Mouse (Mus musculus): ENCODE measurements around the gene Gm10310. TPM values are rescaled to one million over a fixed set of nuclear protein-coding genes. Genes with fewer than 3 reads are reported as not detected.
"Not testable (repeated sequence)": the region's sequence is repeated elsewhere in the genome, so short reads cannot be mapped to it uniquely, and the experiment has no call there.

Gene Gm10310
- not detected in 2 replicates for polyA plus RNA-seq (2015; fragmentation: Nextera tagmentation; extraction: Ambion mirVana)

- H3K9ac ChIP-seq (ENCODE audit: low read length): not testable (repeated sequence)
These were observed at the start of gene Gm10310 for GRCm38 (mm10) chr10:129984962-129985361. Gm10310 (minus strand) TSS chr10:129985062.

GRCm38 (mm10) chr10:130030048-130030447 is 45.2 kb upstream of the Gm10310 start, which contains the start of gene Olfr821:
Olfr821 (plus strand) TSS chr10:130030348.
- H3K9ac ChIP-seq (ENCODE audit: low read length): no peak within 1 kb of the TSS
- no peak for ATAC-seq (ENCODE audit: insufficient read depth, low FRiP score)

More at GRCm38 (mm10) chr10:129984962-129985361, at the start of gene Gm10310:
- H3K4me1 ChIP-seq (ENCODE audit: control insufficient read depth, insufficient read depth, low read length); H3K4me2 ChIP-seq (ENCODE audit: low read depth, low read length); H3K27ac ChIP-seq (ENCODE audit: low read length); H3K4me3 ChIP-seq (replicated peaks; ENCODE audit: low read length); H3K36me3 ChIP-seq (ENCODE audit: control insufficient read depth, insufficient read depth, low read length); H3K9me3 ChIP-seq (replicated peaks; ENCODE audit: control insufficient read depth, low read length); ATAC-seq (ENCODE audit: insufficient read depth, low FRiP score); H3K27me3 ChIP-seq (ENCODE audit: control insufficient read depth, insufficient read depth, low read length): not testable (repeated sequence)
- WGBS: no CpG with 5 or more reads among the region's 1 CpGs

GRCm38 (mm10) chr10:130012321-130012720 is 27.5 kb upstream of the Gm10310 start, which contains the start of gene Olfr820:
Olfr820 (plus strand) TSS chr10:130012621.
- no peaks in the 10 kb centered on the region for H3K27me3 ChIP-seq (ENCODE audit: control insufficient read depth, insufficient read depth, low read length)

More at GRCm38 (mm10) chr10:130030048-130030447, 45.2 kb upstream of the Gm10310 start, which contains the start of gene Olfr821:
- Histone ChIP-seq H3K27me3 (ENCODE audit: control insufficient read depth, insufficient read depth, low read length) (no peaks in the 10 kb centered on the region), H3K9me3 (replicated peaks; ENCODE audit: control insufficient read depth, low read length) (no peaks in the 10 kb centered on the region), H3K4me3 (replicated peaks; ENCODE audit: low read length) (no peak within 1 kb of the TSS), H3K27ac (ENCODE audit: low read length) (no peak within 1 kb of the TSS), H3K4me1 (ENCODE audit: control insufficient read depth, insufficient read depth, low read length) (no peaks in the 10 kb centered on the region), H3K36me3 (ENCODE audit: control insufficient read depth, insufficient read depth, low read length) (no peaks in the 10 kb centered on the region), H3K4me2 (ENCODE audit: low read depth, low read length) (no peak within 1 kb of the TSS)

GRCm38 (mm10) chr10:130005366-130005765 is 20.5 kb upstream of the Gm10310 start:
- not testable (repeated sequence) for ATAC-seq (ENCODE audit: insufficient read depth, low FRiP score); H3K4me2 ChIP-seq (ENCODE audit: low read depth, low read length); H3K9ac ChIP-seq (ENCODE audit: low read length); H3K9me3 ChIP-seq (replicated peaks; ENCODE audit: control insufficient read depth, low read length); H3K4me1 ChIP-seq (ENCODE audit: control insufficient read depth, insufficient read depth, low read length); H3K27ac ChIP-seq (ENCODE audit: low read length); H3K27me3 ChIP-seq (ENCODE audit: control insufficient read depth, insufficient read depth, low read length); H3K36me3 ChIP-seq (ENCODE audit: control insufficient read depth, insufficient read depth, low read length); H3K4me3 ChIP-seq (replicated peaks; ENCODE audit: low read length)
- 79% methylated on average over 4 of the region's 4 CpGs for WGBS

More at GRCm38 (mm10) chr10:130012321-130012720, 27.5 kb upstream of the Gm10310 start, which contains the start of gene Olfr820:
- ATAC-seq (ENCODE audit: insufficient read depth, low FRiP score): no peak
- Histone ChIP-seq H3K36me3 (ENCODE audit: control insufficient read depth, insufficient read depth, low read length) (no peaks in the 10 kb centered on the region), H3K4me2 (ENCODE audit: low read depth, low read length) (no peak within 1 kb of the TSS), H3K9ac (ENCODE audit: low read length) (no peak within 1 kb of the TSS), H3K9me3 (replicated peaks; ENCODE audit: control insufficient read depth, low read length) (no peaks in the 10 kb centered on the region), H3K4me1 (ENCODE audit: control insufficient read depth, insufficient read depth, low read length) (no peaks in the 10 kb centered on the region), H3K4me3 (replicated peaks; ENCODE audit: low read length) (no peak within 1 kb of the TSS), H3K27ac (ENCODE audit: low read length) (no peak within 1 kb of the TSS)

GRCm38 (mm10) chr10:130004104-130004503 is 19.2 kb upstream of the Gm10310 start:
- not testable (repeated sequence) for H3K36me3 ChIP-seq (ENCODE audit: control insufficient read depth, insufficient read depth, low read length)
- WGBS: 87% methylated on average over 4 of the region's 4 CpGs

GRCm38 (mm10) chr10:129981867-129982266 is 3.0 kb downstream of the Gm10310 start:
- WGBS: no CpG with 5 or more reads among the region's 3 CpGs
- H3K9ac ChIP-seq (ENCODE audit: low read length); H3K36me3 ChIP-seq (ENCODE audit: control insufficient read depth, insufficient read depth, low read length); H3K4me1 ChIP-seq (ENCODE audit: control insufficient read depth, insufficient read depth, low read length); H3K9me3 ChIP-seq (replicated peaks; ENCODE audit: control insufficient read depth, low read length); H3K27me3 ChIP-seq (ENCODE audit: control insufficient read depth, insufficient read depth, low read length); H3K4me2 ChIP-seq (ENCODE audit: low read depth, low read length); H3K27ac ChIP-seq (ENCODE audit: low read length); ATAC-seq (ENCODE audit: insufficient read depth, low FRiP score); H3K4me3 ChIP-seq (replicated peaks; ENCODE audit: low read length): not testable (repeated sequence)

More at GRCm38 (mm10) chr10:130004104-130004503, 19.2 kb upstream of the Gm10310 start:
- H3K4me1 ChIP-seq (ENCODE audit: control insufficient read depth, insufficient read depth, low read length); H3K27ac ChIP-seq (ENCODE audit: low read length); H3K4me3 ChIP-seq (replicated peaks; ENCODE audit: low read length); H3K9ac ChIP-seq (ENCODE audit: low read length); ATAC-seq (ENCODE audit: insufficient read depth, low FRiP score); H3K27me3 ChIP-seq (ENCODE audit: control insufficient read depth, insufficient read depth, low read length); H3K4me2 ChIP-seq (ENCODE audit: low read depth, low read length); H3K9me3 ChIP-seq (replicated peaks; ENCODE audit: control insufficient read depth, low read length): not testable (repeated sequence)

- not testable (repeated sequence) for ATAC-seq (ENCODE audit: insufficient read depth, low FRiP score); H3K4me2 ChIP-seq (ENCODE audit: low read depth, low read length)
These were observed 8.8 kb downstream of the Gm10310 start, which contains the start of gene Olfr247 for GRCm38 (mm10) chr10:129976040-129976439. Olfr247 (minus strand) TSS chr10:129976140.

GRCm38 (mm10) chr10:129972994-129973393 is 11.9 kb downstream of the Gm10310 start:
- H3K9ac ChIP-seq (ENCODE audit: low read length); H3K4me2 ChIP-seq (ENCODE audit: low read depth, low read length); H3K27me3 ChIP-seq (ENCODE audit: control insufficient read depth, insufficient read depth, low read length); H3K9me3 ChIP-seq (replicated peaks; ENCODE audit: control insufficient read depth, low read length); H3K27ac ChIP-seq (ENCODE audit: low read length); ATAC-seq (ENCODE audit: insufficient read depth, low FRiP score); H3K36me3 ChIP-seq (ENCODE audit: control insufficient read depth, insufficient read depth, low read length); H3K4me1 ChIP-seq (ENCODE audit: control insufficient read depth, insufficient read depth, low read length); H3K4me3 ChIP-seq (replicated peaks; ENCODE audit: low read length): not testable (repeated sequence)
- no CpG with 5 or more reads among the region's 3 CpGs for WGBS

More at GRCm38 (mm10) chr10:129976040-129976439, 8.8 kb downstream of the Gm10310 start, which contains the start of gene Olfr247:
- no CpG with 5 or more reads among the region's 2 CpGs for WGBS
- not testable (repeated sequence) for H3K27me3 ChIP-seq (ENCODE audit: control insufficient read depth, insufficient read depth, low read length); H3K4me1 ChIP-seq (ENCODE audit: control insufficient read depth, insufficient read depth, low read length); H3K9ac ChIP-seq (ENCODE audit: low read length); H3K4me3 ChIP-seq (replicated peaks; ENCODE audit: low read length); H3K36me3 ChIP-seq (ENCODE audit: control insufficient read depth, insufficient read depth, low read length); H3K9me3 ChIP-seq (replicated peaks; ENCODE audit: control insufficient read depth, low read length); H3K27ac ChIP-seq (ENCODE audit: low read length)

- not testable (repeated sequence) for H3K4me1 ChIP-seq (ENCODE audit: control insufficient read depth, insufficient read depth, low read length); H3K9ac ChIP-seq (ENCODE audit: low read length); ATAC-seq (ENCODE audit: insufficient read depth, low FRiP score); H3K4me3 ChIP-seq (replicated peaks; ENCODE audit: low read length); H3K36me3 ChIP-seq (ENCODE audit: control insufficient read depth, insufficient read depth, low read length); H3K27ac ChIP-seq (ENCODE audit: low read length); H3K9me3 ChIP-seq (replicated peaks; ENCODE audit: control insufficient read depth, low read length); H3K27me3 ChIP-seq (ENCODE audit: control insufficient read depth, insufficient read depth, low read length); H3K4me2 ChIP-seq (ENCODE audit: low read depth, low read length)
- 80% methylated on average over 2 of the region's 2 CpGs for WGBS
These were observed 17.7 kb downstream of the Gm10310 start, which contains the start of gene Olfr819 for GRCm38 (mm10) chr10:129967166-129967565. Olfr819 (minus strand) TSS chr10:129967266.
